25 mouse cellular contexts compared by ENCODE assay signal in genomic region chr16:96730881-96731280, GRCm38 (mm10).
DNase-seq lines count a peak whose midpoint lies in the region; ATAC-seq and TF ChIP-seq lines count a peak whose summit lies in the region.
"Had no signal": no experiment of that assay in that cellular context is flagged by ENCODE, and none has a peak within 500 bp of the region (broad histone marks: within the 10 kb centered on the region; RNA-seq: fewer than 3 reads in every experiment).

No protein-coding gene starts in this region.

- H3K27me3 ChIP-seq in forebrain, postnatal 0 days (ENCODE audit: insufficient read depth, low read length), result no peaks in the 10 kb centered on the region
- H3K27me3 ChIP-seq in forebrain, embryonic 14.5 days (replicated peaks; ENCODE audit: control insufficient read depth, insufficient read depth, low read length), result no peaks in the 10 kb centered on the region
- no peaks in the 10 kb centered on the region for H3K27me3 ChIP-seq in midbrain, embryonic 16.5 days (ENCODE audit: control insufficient read depth, insufficient read depth, low read depth, low read length)
- no peaks in the 10 kb centered on the region for H3K27me3 ChIP-seq in midbrain, embryonic 11.5 days (ENCODE audit: control insufficient read depth, insufficient read depth, low read length)
- no peaks in the 10 kb centered on the region for H3K27me3 ChIP-seq in midbrain, postnatal 0 days (ENCODE audit: insufficient read depth, low read length)
- H3K27me3 ChIP-seq: CH12.LX; heart, embryonic 12.5 days; heart, embryonic 15.5 days had no signal

- no peak for TF ChIP-seq CTCF in forebrain, postnatal 0 days (IDR thresholded peaks at IDR 0.05; ENCODE audit: low read depth)
- TF ChIP-seq CTCF in midbrain, postnatal 0 days (IDR thresholded peaks at IDR 0.05), result no peak

- no peak overlapping the region for H3K4me2 ChIP-seq in forebrain, postnatal 0 days (ENCODE audit: low read depth)
- H3K4me2 ChIP-seq in forebrain, embryonic 14.5 days (ENCODE audit: low read length), result no peak overlapping the region
- H3K4me2 ChIP-seq in midbrain, embryonic 16.5 days (ENCODE audit: low read length), result no peak overlapping the region
- no peak overlapping the region for H3K4me2 ChIP-seq in midbrain, embryonic 11.5 days
- no peak overlapping the region for H3K4me2 ChIP-seq in midbrain, postnatal 0 days (ENCODE audit: low read depth, low read length, poor library complexity, severe bottlenecking)
- H3K4me2 ChIP-seq: forebrain, embryonic 13.5 days; heart, embryonic 12.5 days; heart, embryonic 15.5 days had no signal

- 0 out of 2 replicates have a peak, but pooled peaks cover 8% of the 10 kb centered on the region for H3K4me1 ChIP-seq in forebrain, postnatal 0 days (ENCODE audit: insufficient read depth)
- H3K4me1 ChIP-seq in forebrain, embryonic 14.5 days (ENCODE audit: control insufficient read depth, insufficient read depth, low read length), result 0 out of 2 replicates have a peak, but pooled peaks cover 3% of the 10 kb centered on the region
- peaks cover 29% of the 10 kb centered on the region for H3K4me1 ChIP-seq in midbrain, embryonic 16.5 days (ENCODE audit: control insufficient read depth, insufficient read depth, low read length)
- H3K4me1 ChIP-seq in midbrain, embryonic 11.5 days (ENCODE audit: control insufficient read depth, insufficient read depth, low read length), result no peaks in the 10 kb centered on the region
- H3K4me1 ChIP-seq in midbrain, postnatal 0 days (ENCODE audit: insufficient read depth, low read length), result 0 out of 2 replicates have a peak, but pooled peaks cover 6% of the 10 kb centered on the region
- H3K4me1 ChIP-seq: heart, embryonic 12.5 days; heart, embryonic 15.5 days had no signal

- ATAC-seq in forebrain, postnatal 0 days, result peak; percentile 60
- no peak for ATAC-seq in forebrain, embryonic 14.5 days
- 0 out of 2 replicates have a peak, but pooled peaks have one; percentile 30 for ATAC-seq in midbrain, embryonic 16.5 days
- ATAC-seq in midbrain, embryonic 11.5 days (ENCODE audit: low FRiP score), result no peak
- ATAC-seq in midbrain, postnatal 0 days (ENCODE audit: low FRiP score), result no peak
- ATAC-seq: forebrain, embryonic 13.5 days; hindbrain, postnatal 0 days; inflammation-experienced regulatory T-cells, adult 6 months; Patski had no signal

- intact Hi-C loops in left cerebral cortex, postnatal 4 days (cut with DNase I), result no loop called here
- intact Hi-C loops in left cerebral cortex, postnatal 10 days (cut with DNase I), result no loop called here

- no peaks in the 10 kb centered on the region for H3K9me3 ChIP-seq in forebrain, postnatal 0 days (ENCODE audit: low read length)
- H3K9me3 ChIP-seq in forebrain, embryonic 14.5 days (replicated peaks; ENCODE audit: control insufficient read depth, low read length), result no peaks in the 10 kb centered on the region
- no peaks in the 10 kb centered on the region for H3K9me3 ChIP-seq in midbrain, embryonic 16.5 days (replicated peaks; ENCODE audit: control insufficient read depth, low read length, poor library complexity, severe bottlenecking)
- no peaks in the 10 kb centered on the region for H3K9me3 ChIP-seq in midbrain, embryonic 11.5 days (ENCODE audit: control insufficient read depth, low read length)
- H3K9me3 ChIP-seq in midbrain, postnatal 0 days (ENCODE audit: low read length), result no peaks in the 10 kb centered on the region
- H3K9me3 ChIP-seq: forebrain, embryonic 10.5 days; forebrain, embryonic 13.5 days; heart, embryonic 12.5 days; heart, embryonic 15.5 days had no signal

- no peak for DNase-seq in forebrain, postnatal 0 days
- no peak for DNase-seq in forebrain, embryonic 14.5 days (ENCODE audit: low spot score)
- DNase-seq in left cerebral cortex, postnatal 4 days, result peak; percentile 31
- DNase-seq in left cerebral cortex, postnatal 10 days (ENCODE audit: extremely low spot score in 1 of 2, low spot score in 2 of 2), result no peak
- no peak for DNase-seq in midbrain, embryonic 11.5 days (ENCODE audit: low spot score, missing footprints)
- DNase-seq in midbrain, postnatal 0 days (ENCODE audit: low spot score), result no peak
- DNase-seq: adrenal gland, postnatal 10 days; adrenal gland, postnatal 36 days; B cell, adult 2 months; cerebellum, adult 11 months; cerebellum, adult 8-10 months; gastrocnemius, postnatal 25 days; heart, adult 18-20 months; heart, postnatal 10 days; heart, postnatal 36 days had no signal

- no peak overlapping the region for H3K9ac ChIP-seq in forebrain, postnatal 0 days
- no peak overlapping the region for H3K9ac ChIP-seq in forebrain, embryonic 14.5 days (ENCODE audit: low read length)
- H3K9ac ChIP-seq in midbrain, embryonic 16.5 days (ENCODE audit: low read depth, low read length), result no peak overlapping the region
- H3K9ac ChIP-seq in midbrain, embryonic 11.5 days (ENCODE audit: low read length), result no peak overlapping the region
- no peak overlapping the region for H3K9ac ChIP-seq in midbrain, postnatal 0 days (replicated peaks; ENCODE audit: low read length, poor library complexity, severe bottlenecking)
- H3K9ac ChIP-seq: forebrain, embryonic 13.5 days; heart, embryonic 12.5 days; heart, embryonic 15.5 days had no signal

- WGBS in forebrain, postnatal 0 days, result 75% methylated on average over 3 of the region's 3 CpGs
- WGBS in forebrain, embryonic 14.5 days, result 78% methylated on average over 3 of the region's 3 CpGs
- 74% methylated on average over 3 of the region's 3 CpGs for WGBS in midbrain, embryonic 16.5 days
- WGBS in midbrain, embryonic 11.5 days, result 80% methylated on average over 3 of the region's 3 CpGs
- WGBS in midbrain, postnatal 0 days, result 77% methylated on average over 3 of the region's 3 CpGs

- H3K27ac ChIP-seq in forebrain, postnatal 0 days (ENCODE audit: low read depth, low read length), result no peak overlapping the region
- H3K27ac ChIP-seq in forebrain, embryonic 14.5 days (ENCODE audit: low read depth, low read length), result no peak overlapping the region
- peak overlapping the region; percentile 29 for H3K27ac ChIP-seq in midbrain, embryonic 16.5 days (ENCODE audit: low read length)
- H3K27ac ChIP-seq in midbrain, embryonic 11.5 days (ENCODE audit: low read depth, low read length), result no peak overlapping the region
- H3K27ac ChIP-seq in midbrain, postnatal 0 days (ENCODE audit: low read depth, low read length), result peak overlapping the region; percentile 39; the same call in 1 of the 2 replicates
- H3K27ac ChIP-seq: forebrain, embryonic 10.5 days; forebrain, embryonic 13.5 days; heart, embryonic 15.5 days; hindbrain, postnatal 0 days had no signal

- H3K36me3 ChIP-seq in forebrain, postnatal 0 days (ENCODE audit: insufficient read depth), result no peaks in the 10 kb centered on the region
- H3K36me3 ChIP-seq in forebrain, embryonic 14.5 days (ENCODE audit: control insufficient read depth, insufficient read depth, low read length), result no peaks in the 10 kb centered on the region
- H3K36me3 ChIP-seq in midbrain, embryonic 16.5 days (ENCODE audit: control insufficient read depth, insufficient read depth, low read length), result no peaks in the 10 kb centered on the region
- H3K36me3 ChIP-seq in midbrain, embryonic 11.5 days (ENCODE audit: control insufficient read depth, insufficient read depth, low read length), result no peaks in the 10 kb centered on the region
- H3K36me3 ChIP-seq in midbrain, postnatal 0 days (ENCODE audit: insufficient read depth, low read length), result no peaks in the 10 kb centered on the region
- H3K36me3 ChIP-seq: forebrain, embryonic 10.5 days; G1E; heart, embryonic 12.5 days; heart, embryonic 15.5 days had no signal

- H3K4me3 ChIP-seq in forebrain, postnatal 0 days (ENCODE audit: low read depth, low read length), result no peak overlapping the region
- no peak overlapping the region for H3K4me3 ChIP-seq in forebrain, embryonic 14.5 days (ENCODE audit: low read depth, low read length)
- no peak overlapping the region for H3K4me3 ChIP-seq in midbrain, embryonic 16.5 days (ENCODE audit: low read depth, low read length)
- H3K4me3 ChIP-seq in midbrain, embryonic 11.5 days (ENCODE audit: low read depth, low read length), result no peak overlapping the region
- H3K4me3 ChIP-seq in midbrain, postnatal 0 days (ENCODE audit: low read depth, low read length), result no peak overlapping the region
- H3K4me3 ChIP-seq: forebrain, embryonic 10.5 days; forebrain, embryonic 13.5 days; heart, embryonic 12.5 days; heart, embryonic 15.5 days had no signal

Comparison
In these comparisons a context has a peak if more than half of its experiments do, and no peak if none do; other contexts are left out.
1. ATAC-seq: peak in forebrain, postnatal 0 days (single experiment) and midbrain, embryonic 16.5 days (single experiment); none in forebrain, embryonic 14.5 days (single experiment), midbrain, embryonic 11.5 days (single experiment) and midbrain, postnatal 0 days (single experiment).
2. H3K27ac ChIP-seq: peak in midbrain, embryonic 16.5 days (single experiment) and midbrain, postnatal 0 days (single experiment); none in forebrain, postnatal 0 days (single experiment), forebrain, embryonic 14.5 days (single experiment) and midbrain, embryonic 11.5 days (single experiment).